Mouse (Mus musculus): ENCODE data around the gene Zfp362.

- no peak for TF ChIP-seq CTCF (IDR thresholded peaks at IDR 0.05; ENCODE audit: low read depth)
- no peak for TF ChIP-seq EP300 (IDR thresholded peaks at IDR 0.05; ENCODE audit: low read depth)
These were observed 958 bp upstream of the Zfp362 start for GRCm38 (mm10) chr4:128806827-128807179.
